Mouse (Mus musculus) bone marrow macrophage, adult 2 months (primary cell): ENCODE measurements at regions not wholly inside any gene's neighbourhood (a gene's known extent, or its start where the extent isn't known, plus 50 kb on each side); places are given as distances from the start of the nearest gene placed in this dataset.

Experiments used
- H3K27ac ChIP-seq: 2 replicates; pipeline ENCODE4 v1.5.1; 2012; ENCODE audit warnings: low read depth, low read length; ENCODE audit not compliant: insufficient read depth
- H3K4me1 ChIP-seq: 2 replicates; pipeline ENCODE4 v1.6.1; 2012; ENCODE audit warnings: low read length; ENCODE audit not compliant: control insufficient read depth, insufficient read depth
- H3K4me3 ChIP-seq: 2 replicates; pipeline ENCODE4 v1.5.1; 2012; ENCODE audit warnings: mild to moderate bottlenecking, low read length, moderate library complexity; ENCODE audit not compliant: insufficient read depth
- CTCF ChIP-seq: IDR thresholded peaks from 2 replicates; pipeline ENCODE4 v1.5.1; 2012; ENCODE audit warnings: low read depth, mild to moderate bottlenecking, low read length, moderate library complexity
- POLR2A ChIP-seq: IDR thresholded peaks from 2 replicates; pipeline ENCODE4 v1.6.1; 2012; ENCODE audit warnings: mild to moderate bottlenecking, low read depth, low read length, borderline replicate concordance

- Histone ChIP-seq H3K4me3 (no peak overlapping the region), H3K27ac (no peak overlapping the region), H3K4me1 (no peaks in the 10 kb centered on the region)
- TF ChIP-seq POLR2A, result no peak
- no peak for TF ChIP-seq CTCF
Measured at GRCm38 (mm10) chr15:7617954-7618353, 192.7 kb upstream of the Gdnf start.

DNA sequence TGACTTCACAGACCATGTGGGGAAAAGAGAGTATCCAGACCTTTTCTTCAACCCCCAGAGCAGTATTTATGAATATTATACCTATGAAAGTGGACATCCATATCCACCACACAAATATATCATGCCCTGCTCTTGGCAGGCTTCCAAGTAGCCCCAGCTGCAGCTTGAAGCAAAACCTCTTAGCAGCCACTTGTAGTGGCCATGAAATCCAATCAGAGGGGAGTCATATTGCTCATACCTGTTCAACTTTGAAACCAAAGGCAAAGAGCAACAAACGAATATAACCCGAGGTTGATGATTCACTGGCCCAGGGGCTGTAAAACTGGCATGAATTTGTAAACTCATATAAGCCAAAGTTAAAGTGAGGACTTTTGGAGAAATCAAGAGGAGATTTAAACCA is 187.6 kb upstream of the Gdnf start:
- Histone ChIP-seq H3K4me3 (no peak overlapping the region), H3K27ac (no peak overlapping the region), H3K4me1 (no peaks in the 10 kb centered on the region)
- TF ChIP-seq POLR2A (no peak), CTCF (no peak)

GRCm38 (mm10) chr15:7624689-7625472 is 185.8 kb upstream of the Gdnf start:
- no peak overlapping the region for H3K4me3 ChIP-seq
- TF ChIP-seq POLR2A (no peak), CTCF (no peak)
- no peaks in the 10 kb centered on the region for H3K4me1 ChIP-seq

DNA sequence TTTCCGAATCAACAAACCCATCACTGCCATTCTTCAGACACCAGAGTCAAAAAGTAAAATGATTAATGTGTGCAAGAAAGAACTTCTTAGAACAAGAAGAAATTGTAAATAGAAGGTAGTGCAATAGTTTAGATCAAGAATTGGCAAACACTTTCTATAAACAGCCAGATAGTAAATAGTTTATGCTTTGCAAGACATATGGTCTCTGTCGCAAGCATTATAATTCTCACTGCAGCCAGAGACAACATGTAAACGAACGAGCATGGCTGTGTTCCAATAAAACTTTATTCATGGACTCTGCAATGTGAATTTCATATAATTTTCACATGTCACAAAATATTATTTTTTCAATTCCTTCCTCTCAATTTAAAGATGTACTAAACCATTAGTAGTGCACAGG is 180.8 kb upstream of the Gdnf start:
- TF ChIP-seq CTCF, result no peak
- TF ChIP-seq POLR2A, result no peak
- Histone ChIP-seq H3K4me3 (no peak overlapping the region), H3K27ac (no peak overlapping the region), H3K4me1 (no peaks in the 10 kb centered on the region)

More at GRCm38 (mm10) chr15:7624689-7625472, 185.8 kb upstream of the Gdnf start:
- H3K27ac ChIP-seq, result no peak overlapping the region

GRCm38 (mm10) chr15:7635234-7635633 is 175.4 kb upstream of the Gdnf start:
- H3K4me3 ChIP-seq, result no peak overlapping the region
- no peaks in the 10 kb centered on the region for H3K4me1 ChIP-seq
- no peak overlapping the region for H3K27ac ChIP-seq
- TF ChIP-seq CTCF (no peak), POLR2A (no peak)

- H3K4me1 ChIP-seq, result no peaks in the 10 kb centered on the region; the same call in 1 of the 2 replicates
- no peak overlapping the region for H3K4me3 ChIP-seq
- TF ChIP-seq POLR2A, result no peak
- TF ChIP-seq CTCF, result no peak
- H3K27ac ChIP-seq, result no peak overlapping the region
Measured at GRCm38 (mm10) chr15:7639444-7639843, 171.2 kb upstream of the Gdnf start.

- H3K4me1 ChIP-seq, result no peaks in the 10 kb centered on the region; the same call in 1 of the 2 replicates
- no peak for TF ChIP-seq POLR2A
- TF ChIP-seq CTCF, result no peak
- no peak overlapping the region for H3K4me3 ChIP-seq
- H3K27ac ChIP-seq, result no peak overlapping the region
Measured at GRCm38 (mm10) chr15:7642075-7642474, 168.6 kb upstream of the Gdnf start.

DNA sequence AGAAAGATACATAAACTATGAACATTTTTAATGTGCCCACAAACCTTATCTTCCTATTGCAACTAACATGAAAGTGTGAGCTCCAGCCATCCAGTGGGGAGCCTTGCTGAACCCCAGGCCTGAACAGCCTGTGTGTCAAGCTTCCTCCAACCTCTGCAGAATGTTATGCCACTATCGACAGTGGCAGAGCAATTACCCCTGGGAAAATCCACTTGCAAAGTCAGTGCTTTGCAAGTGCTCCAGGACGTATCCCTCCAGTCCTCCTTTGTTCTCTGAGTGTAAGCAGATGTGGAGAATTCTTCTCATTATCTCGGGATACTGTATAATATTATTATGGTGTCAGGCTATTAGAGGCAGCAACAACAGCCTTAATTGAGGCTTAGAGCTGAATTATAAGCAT is 159.9 kb upstream of the Gdnf start:
- H3K27ac ChIP-seq, result no peak overlapping the region
- no peaks in the 10 kb centered on the region for H3K4me1 ChIP-seq
- no peak overlapping the region for H3K4me3 ChIP-seq
- TF ChIP-seq CTCF, result no peak

GRCm38 (mm10) chr15:7663888-7664287 is 146.8 kb upstream of the Gdnf start:
- Histone ChIP-seq H3K27ac (no peak overlapping the region), H3K4me1 (no peaks in the 10 kb centered on the region), H3K4me3 (no peak overlapping the region)
- no peak for TF ChIP-seq POLR2A
- TF ChIP-seq CTCF, result no peak

DNA sequence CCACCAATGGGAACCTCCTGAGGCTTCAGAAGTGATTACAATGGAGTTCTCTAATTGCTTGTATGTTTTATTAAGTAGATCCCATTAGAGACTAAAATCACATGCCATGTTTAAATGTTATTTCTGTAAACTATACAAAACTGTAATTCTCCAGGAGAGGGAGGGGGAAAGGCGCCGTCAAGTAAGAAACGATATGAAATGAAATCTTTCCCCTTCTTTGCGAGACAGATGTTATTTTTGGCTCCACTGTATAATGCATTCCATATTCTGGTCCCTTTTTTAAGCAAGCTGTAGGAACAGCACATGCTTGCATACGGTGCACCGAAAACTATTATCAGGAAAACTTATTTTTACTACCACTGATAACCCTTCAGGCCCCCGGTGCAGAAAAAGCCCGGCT is 141.0 kb upstream of the Gdnf start:
- Histone ChIP-seq H3K4me1 (0 out of 2 replicates have a peak, but pooled peaks cover 3% of the 10 kb centered on the region), H3K27ac (no peak overlapping the region), H3K4me3 (no peak overlapping the region)
- TF ChIP-seq CTCF (no peak), POLR2A (no peak)
